Mouse (Mus musculus) right cerebral cortex, postnatal 10 days (tissue): ENCODE measurements around the gene Zfp558.
"Not testable (repeated sequence)": the region's sequence is repeated elsewhere in the genome, so short reads cannot be mapped to it uniquely, and the experiment has no call there.

Experiments
- DNase-seq, 2 experiments: peaks; one replicate each; pipeline ENCODE4 v3.0.0; 2021; ENCODE audit warnings: low spot score in 2 of 2

Zfp558 gene

GRCm38 (mm10) chr9:18478168-18478567 is at the start of gene Zfp558, which contains the start of gene Mbd3l1:
Zfp558 (minus strand) TSS chr9:18478268.
Mbd3l1 (plus strand) TSS chr9:18478359.
- DNase-seq = no peak

DNA sequence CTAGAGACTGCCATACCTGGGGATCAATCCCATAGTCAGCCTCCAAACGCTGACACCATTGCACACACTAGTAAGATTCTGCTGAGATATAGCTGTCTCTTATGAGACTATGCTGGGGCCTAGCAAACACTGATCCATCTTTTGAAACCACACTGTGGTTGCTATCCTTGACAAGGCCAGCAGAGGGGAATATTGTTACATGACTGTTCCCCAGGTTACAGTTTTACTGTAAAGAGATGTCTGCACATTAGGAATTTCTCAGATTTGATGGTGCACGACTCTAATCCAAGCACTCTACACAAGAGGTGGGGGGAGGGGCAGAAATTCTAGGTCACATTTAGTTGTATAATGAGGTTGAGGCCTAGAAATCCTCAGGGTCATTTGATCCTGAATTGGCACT is 30.0 kb upstream of the Zfp558 start:
- DNase-seq = peak; percentile 25 to 44

DNA sequence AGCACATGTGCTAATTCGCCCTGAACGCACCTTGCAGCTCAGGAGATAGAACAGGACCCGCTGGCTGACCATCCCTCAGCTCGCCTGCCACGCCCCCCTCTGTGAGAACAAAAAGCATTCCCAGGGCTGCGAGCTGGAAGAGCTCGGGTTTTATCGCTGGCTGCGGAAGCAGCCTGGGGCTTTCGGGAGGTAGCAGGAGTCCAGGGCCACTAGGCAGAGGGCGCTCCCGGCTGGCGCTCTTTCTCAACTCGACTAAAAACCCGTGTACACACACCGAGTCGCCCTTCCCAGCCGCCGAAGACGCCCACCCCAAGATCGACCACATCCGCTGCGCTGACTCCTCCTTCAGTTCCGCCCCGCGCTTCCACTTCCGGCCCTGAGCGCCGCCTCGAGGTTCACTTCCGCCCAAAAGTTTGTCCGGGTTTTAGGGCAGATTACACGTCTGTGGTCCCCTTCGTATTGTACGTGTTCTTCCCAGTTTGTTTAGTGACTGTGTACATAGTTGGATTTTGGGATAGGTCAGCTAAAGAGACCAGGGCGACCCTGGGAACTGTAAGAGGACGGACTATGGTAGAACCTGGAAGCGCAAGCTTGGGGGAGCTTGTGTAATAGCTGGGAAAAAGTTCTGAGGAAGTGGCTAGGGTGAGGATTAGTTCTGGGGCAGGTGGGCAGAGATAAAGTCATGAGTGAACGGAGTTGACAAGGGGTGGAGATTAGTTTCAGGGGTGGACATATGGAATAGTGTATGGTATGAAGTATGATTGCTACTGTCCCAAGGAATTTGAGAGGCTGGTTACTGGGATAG is 4.5 kb downstream of the Zfp558 start:
- DNase-seq = peak; percentile 78 to 86

DNA sequence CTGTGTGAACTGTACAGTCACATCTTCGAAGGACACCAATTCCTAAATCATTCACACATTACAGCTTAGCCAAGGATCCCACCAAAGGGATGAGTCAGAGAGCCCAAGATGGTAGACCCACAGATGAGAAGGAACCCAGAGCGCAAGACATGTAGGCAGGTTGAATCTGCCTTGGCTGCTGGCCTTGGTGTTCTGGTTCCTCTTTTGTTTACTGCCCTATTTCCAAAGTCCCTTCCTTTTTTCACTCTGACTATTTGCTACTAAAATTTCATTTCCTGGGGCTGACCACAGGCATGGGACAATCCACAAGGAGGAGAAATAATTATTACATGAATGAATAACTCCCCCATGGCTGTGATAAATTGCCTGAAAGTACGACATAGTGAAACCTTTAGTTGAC is 10.1 kb downstream of the Zfp558 start:
- no peak for DNase-seq

DNA sequence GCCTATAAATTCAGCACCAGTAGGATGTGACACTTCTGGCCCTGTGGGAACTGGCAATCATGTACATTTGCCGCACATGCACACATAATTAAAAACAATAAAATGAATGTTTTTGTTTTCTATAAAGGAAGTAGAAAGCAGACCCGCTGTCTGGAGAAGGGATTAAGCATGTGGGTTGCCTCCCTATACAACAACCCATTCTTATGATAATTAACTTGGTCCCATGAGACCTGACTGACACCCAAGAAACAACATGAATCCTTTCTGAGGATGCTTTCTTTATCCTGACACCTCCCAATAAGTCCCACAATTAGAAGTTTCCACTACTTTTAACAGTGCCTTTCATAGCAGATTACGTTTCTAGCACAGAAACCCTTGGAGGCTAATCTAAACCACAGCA is 10.7 kb downstream of the Zfp558 start:
- DNase-seq = no peak

DNA sequence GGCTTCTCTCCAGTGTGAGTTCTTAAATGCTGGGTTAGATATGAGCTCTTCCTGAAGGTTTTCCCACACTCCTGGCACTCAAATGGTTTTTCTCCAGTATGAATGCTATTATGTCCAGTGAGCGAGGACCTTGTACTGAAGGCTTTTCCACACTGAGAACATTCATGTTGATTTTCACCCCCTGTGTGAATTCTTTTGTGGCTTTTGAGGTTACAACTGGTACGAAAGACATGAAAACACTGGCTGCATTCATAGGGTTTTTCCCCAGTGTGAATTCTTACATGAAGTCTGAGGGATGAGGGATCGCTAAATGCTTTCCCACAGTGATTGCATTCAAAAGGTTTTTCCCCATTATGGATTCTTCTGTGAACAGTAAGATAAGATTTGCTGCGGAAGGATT is 21.5 kb downstream of the Zfp558 start:
- no peak for DNase-seq

DNA sequence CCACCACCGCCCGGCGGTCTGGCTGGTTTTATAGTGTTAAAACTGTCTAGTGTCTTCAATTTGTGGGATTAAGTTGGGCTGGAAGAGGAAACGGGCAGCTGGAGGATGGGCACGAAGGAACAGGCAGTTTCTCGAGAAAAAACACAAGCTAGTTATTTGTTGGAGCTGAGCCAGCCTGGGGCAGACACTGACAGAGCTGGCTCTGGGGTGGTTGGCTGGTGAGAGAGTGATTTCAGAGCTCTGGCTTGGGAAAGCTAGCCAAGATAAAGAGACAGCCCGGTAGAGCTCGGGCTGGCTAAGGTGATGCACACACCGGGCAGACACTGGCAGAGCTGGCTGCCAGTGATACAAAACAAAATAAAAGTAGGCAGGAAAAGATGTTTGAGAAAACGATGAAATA is 46.4 kb downstream of the Zfp558 start:
- DNase-seq = peak; percentile 27 to 28

GRCm38 (mm10) chr9:18430354-18430753 is 47.7 kb downstream of the Zfp558 start, which contains the start of gene Mbd3l2:
Mbd3l2 (plus strand) TSS chr9:18430654.
- DNase-seq = no peak

- not testable (repeated sequence) for DNase-seq
Observed at GRCm38 (mm10) chr9:18412371-18412770, 65.7 kb downstream of the Zfp558 start.
